Mouse (Mus musculus) intestine, embryonic 14.5 days (tissue): ENCODE results near the gene Ypel4. TPM values are rescaled to one million over a fixed set of nuclear protein-coding genes. Genes with fewer than 3 reads are reported as not detected.

ENCODE experiments used
- ATAC-seq: fragments of 200-750 bp; cut with Nextera tagmentation; replicated peaks from 2 replicates; pipeline ENCODE4 v1.8.0; 2017; ENCODE audit warnings: low read depth, moderate number of reproducible peaks, moderate TSS enrichment, moderate library complexity; ENCODE audit not compliant: low FRiP score, low TSS enrichment
- DNase-seq: peaks from one replicate; pipeline ENCODE4 v3.0.0-alpha.2; 2018; ENCODE audit warnings: low spot score
- H3K27ac ChIP-seq: fragments of 300-500 bp; sonication (generic); 2 replicates; pipeline ENCODE4 v1.5.1; 2014; ENCODE audit warnings: low read depth, mild to moderate bottlenecking, control low read depth
- H3K27me3 ChIP-seq: fragments of 300-500 bp; sonication (generic); replicated peaks from 2 replicates; pipeline ENCODE4 v1.6.1; 2014; ENCODE audit warnings: low read length, control low read depth; ENCODE audit not compliant: control insufficient read depth, insufficient read depth
- H3K36me3 ChIP-seq: fragments of 300-500 bp; sonication (generic); 2 replicates; pipeline ENCODE4 v1.6.1; 2014; ENCODE audit warnings: low read length, control low read depth; ENCODE audit not compliant: control insufficient read depth, insufficient read depth
- H3K4me1 ChIP-seq: fragments of 300-500 bp; sonication (generic); replicated peaks from 2 replicates; pipeline ENCODE4 v1.6.1; 2014; ENCODE audit warnings: low read length, control low read depth, mixed read lengths; ENCODE audit not compliant: control insufficient read depth, insufficient read depth
- H3K4me2 ChIP-seq: fragments of 300-500 bp; sonication (generic); 2 replicates; pipeline ENCODE4 v1.6.1; 2014; ENCODE audit warnings: low read length
- H3K4me3 ChIP-seq: fragments of 300-500 bp; sonication (generic); 2 replicates; pipeline ENCODE4 v1.5.1; 2014; ENCODE audit warnings: low read depth, low read length, control low read depth, mixed read lengths
- H3K9ac ChIP-seq: fragments of 300-500 bp; sonication (generic); 2 replicates; pipeline ENCODE4 v1.6.1; 2014; ENCODE audit warnings: mild to moderate bottlenecking, low read length
- H3K9me3 ChIP-seq: fragments of 300-500 bp; sonication (generic); 2 replicates; pipeline ENCODE4 v1.6.1; 2016; ENCODE audit warnings: low read length, control low read depth; ENCODE audit not compliant: control insufficient read depth
- WGBS: fragments of 180-500 bp; shearing (Covaris S2); extraction: QIAGEN DNeasy Blood & Tissue Kit; methylation state at CpG from one replicate; pipeline ENCODE4 v1.1.7; 2014; 5-methylcytosine and 5-hydroxymethylcytosine counted together
- polyA plus RNA-seq: library from polyadenylated mRNA; unstranded; fragments of >200 nt; fragmentation: Nextera tagmentation; extraction: Ambion mirVana; gene quantifications from 2 replicates; pipeline ENCODE4 v1.2.1, GENCODE M21; 2014

Ypel4 gene
- polyA plus RNA-seq, 1 experiment from 2014 or later = 6.9 TPM

DNA sequence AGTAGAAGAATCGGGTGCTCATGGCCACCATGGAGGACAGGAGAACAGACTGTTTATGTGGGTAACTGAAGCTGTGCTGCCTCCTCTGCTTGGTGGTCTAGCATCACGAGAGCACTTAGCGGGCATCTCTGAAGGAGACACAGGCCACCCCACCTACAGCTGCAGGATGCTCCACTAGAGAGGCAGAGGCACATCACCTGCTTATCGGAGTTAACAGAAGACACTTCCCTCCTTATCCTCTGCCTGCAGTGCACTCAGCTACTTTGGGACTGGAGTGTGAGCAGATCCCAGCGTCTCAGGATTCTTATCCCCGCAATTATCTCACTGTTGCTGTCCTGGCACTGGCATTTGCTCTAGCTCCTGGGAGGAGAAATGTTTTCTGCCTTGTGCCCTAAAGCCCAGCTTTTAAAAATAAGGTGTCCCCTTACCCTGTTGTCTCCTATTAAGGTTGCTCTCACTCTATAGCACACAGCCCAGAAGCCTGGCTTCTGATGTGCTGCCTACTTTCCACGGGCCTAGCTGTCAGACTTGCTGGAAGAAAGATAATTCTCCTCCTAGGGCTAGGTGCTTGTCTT, 1.6 kb downstream of the Ypel4 start:
- H3K4me1 ChIP-seq = peaks cover 48% of the 10 kb centered on the region
- H3K36me3 ChIP-seq = peaks cover 2% of the 10 kb centered on the region; the same call in 1 of the 2 replicates
- 0 out of 2 replicates have a peak, but pooled peaks cover 4% of the 10 kb centered on the region for H3K27me3 ChIP-seq
- WGBS = 11% methylated on average over 7 of the region's 7 CpGs
- DNase-seq = peak; percentile 58
- H3K4me2 ChIP-seq = peak overlapping the region; percentile 62
- ATAC-seq = no peak
- no peaks in the 10 kb centered on the region for H3K9me3 ChIP-seq
- peak overlapping the region; percentile 42 for H3K9ac ChIP-seq
- H3K4me3 ChIP-seq = peak overlapping the region; percentile 35; the same call in 1 of the 2 replicates
- 0 out of 2 replicates have a peak overlapping the region, but pooled peaks have one; percentile 2 for H3K27ac ChIP-seq

DNA sequence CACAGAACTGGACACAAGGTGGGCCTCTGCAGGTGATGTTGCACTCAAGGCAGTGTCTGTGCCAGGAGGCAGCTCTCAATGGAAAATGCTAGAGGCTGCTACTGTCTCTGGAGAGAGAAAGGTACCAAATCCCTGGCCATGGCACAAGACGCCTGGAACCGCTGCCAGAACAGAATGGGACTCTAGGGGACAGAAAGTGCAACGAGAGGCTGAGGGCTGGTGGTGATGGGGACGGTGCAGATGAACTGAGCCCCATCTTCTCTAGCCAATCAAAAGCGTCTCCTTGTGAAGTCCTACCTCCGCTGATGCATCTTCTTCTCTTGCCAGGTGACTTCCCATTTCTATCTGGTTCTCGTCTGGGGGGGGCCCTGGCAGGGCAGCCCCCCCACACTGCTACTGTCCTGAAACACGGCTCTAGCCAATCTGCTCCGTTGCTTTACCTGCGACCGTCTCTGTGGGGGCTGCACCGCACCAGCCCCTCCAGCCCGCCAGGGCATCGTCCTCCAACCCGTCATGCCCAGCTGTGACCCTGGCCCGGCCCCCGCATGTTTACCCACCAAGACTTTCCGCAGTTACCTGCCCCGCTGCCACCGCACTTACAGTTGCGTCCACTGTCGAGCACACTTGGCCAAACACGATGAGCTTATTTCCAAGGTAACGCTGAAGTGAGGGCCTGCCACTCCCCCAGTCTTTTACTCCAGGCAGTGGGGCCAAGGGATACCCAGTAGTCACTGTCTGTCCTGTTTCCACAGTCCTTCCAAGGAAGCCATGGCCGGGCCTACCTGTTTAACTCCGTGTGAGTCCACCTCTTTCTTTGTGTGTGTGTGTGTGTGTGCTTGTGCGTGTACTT, 2.7 kb downstream of the Ypel4 start:
- H3K9ac ChIP-seq = no peak overlapping the region; the same call in 1 of the 2 replicates
- 0 out of 2 replicates have a peak overlapping the region, but pooled peaks have one; percentile 4 for H3K4me3 ChIP-seq
- DNase-seq (peak; percentile 57), ATAC-seq (0 out of 2 replicates have a peak, but pooled peaks have one; percentile 9)
- H3K27me3 ChIP-seq = 0 out of 2 replicates have a peak, but pooled peaks cover 4% of the 10 kb centered on the region
- peaks cover 13% of the 10 kb centered on the region for H3K36me3 ChIP-seq
- H3K4me1 ChIP-seq = peaks cover 56% of the 10 kb centered on the region
- 4% methylated on average over 27 of the region's 27 CpGs for WGBS
- peak overlapping the region; percentile 36; the same call in 1 of the 2 replicates for H3K27ac ChIP-seq
- H3K9me3 ChIP-seq = no peaks in the 10 kb centered on the region
- H3K4me2 ChIP-seq = peak overlapping the region; percentile 62

DNA sequence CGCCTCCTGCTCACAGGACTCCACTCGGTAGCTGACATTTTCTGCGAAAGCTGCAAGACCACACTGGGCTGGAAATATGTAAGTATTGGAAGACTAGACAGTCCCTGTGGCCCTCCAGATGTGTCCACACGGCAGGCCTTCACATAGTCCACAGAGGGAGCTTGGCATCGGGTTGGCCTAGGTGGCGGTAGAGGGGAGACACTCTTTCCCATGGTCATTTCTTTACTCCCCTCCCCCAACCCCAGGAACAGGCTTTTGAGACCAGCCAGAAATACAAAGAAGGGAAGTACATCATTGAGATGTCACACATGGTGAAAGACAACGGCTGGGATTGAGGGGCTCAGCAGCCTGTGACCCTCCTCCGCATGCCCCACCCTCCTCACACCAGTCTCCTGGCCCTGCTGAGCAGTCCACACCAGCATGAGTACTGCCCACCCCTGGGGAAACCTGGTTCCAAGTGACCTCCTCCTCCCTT, 3.6 kb downstream of the Ypel4 start:
- H3K4me3 ChIP-seq = no peak overlapping the region
- no peak overlapping the region for H3K9ac ChIP-seq

DNA sequence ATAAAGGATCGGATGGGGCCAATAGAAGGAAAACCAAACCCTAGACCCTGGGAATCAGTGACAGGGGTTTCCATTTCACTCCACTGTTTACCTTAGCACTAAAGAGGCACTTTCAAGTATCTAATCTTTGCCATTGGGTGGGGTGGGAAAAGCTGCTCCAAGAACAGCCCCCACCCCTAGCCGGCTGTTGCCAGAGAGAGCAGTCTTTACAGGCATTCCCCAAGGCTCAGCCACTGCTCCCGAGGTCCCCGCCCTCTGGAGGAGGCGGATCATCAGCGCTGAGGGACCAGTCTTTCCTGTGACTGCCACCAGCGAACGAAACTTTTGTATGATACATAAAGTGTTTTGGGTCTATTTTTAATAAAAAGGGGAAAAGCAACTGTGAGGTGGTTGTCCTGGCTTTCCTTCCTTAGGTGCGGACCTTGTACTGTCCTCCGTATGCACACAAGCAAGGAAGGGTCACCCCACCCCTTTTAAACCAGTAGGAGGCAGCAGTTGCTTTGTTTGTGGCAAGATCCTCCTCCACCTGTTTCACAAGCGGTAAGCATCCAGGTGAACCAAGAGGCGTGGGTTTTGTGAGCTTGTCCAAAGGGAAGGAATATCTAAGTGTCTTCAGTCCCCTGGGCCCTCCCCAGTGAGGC, 4.5 kb downstream of the Ypel4 start:
- DNase-seq (peak; percentile 78), ATAC-seq (peak; percentile 32)
- Histone ChIP-seq H3K36me3 (peaks cover 14% of the 10 kb centered on the region), H3K4me3 (peak overlapping the region; percentile 16), H3K4me1 (peaks cover 63% of the 10 kb centered on the region), H3K27me3 (0 out of 2 replicates have a peak, but pooled peaks cover 4% of the 10 kb centered on the region), H3K27ac (peak overlapping the region; percentile 43), H3K9ac (no peak overlapping the region), H3K9me3 (no peaks in the 10 kb centered on the region), H3K4me2 (peak overlapping the region; percentile 62)
- 2% methylated on average over 12 of the region's 12 CpGs for WGBS

More for the DNA sequence above, 3.6 kb downstream of the Ypel4 start:
- ATAC-seq (peak; percentile 29), DNase-seq (peak; percentile 60)
- peak overlapping the region; percentile 62 for H3K4me2 ChIP-seq
- 0 out of 2 replicates have a peak, but pooled peaks cover 4% of the 10 kb centered on the region for H3K27me3 ChIP-seq
- H3K27ac ChIP-seq = peak overlapping the region; percentile 36
- H3K36me3 ChIP-seq = peaks cover 14% of the 10 kb centered on the region
- H3K4me1 ChIP-seq = peaks cover 64% of the 10 kb centered on the region
- H3K9me3 ChIP-seq = no peaks in the 10 kb centered on the region
- WGBS = 3% methylated on average over 8 of the region's 8 CpGs

DNA sequence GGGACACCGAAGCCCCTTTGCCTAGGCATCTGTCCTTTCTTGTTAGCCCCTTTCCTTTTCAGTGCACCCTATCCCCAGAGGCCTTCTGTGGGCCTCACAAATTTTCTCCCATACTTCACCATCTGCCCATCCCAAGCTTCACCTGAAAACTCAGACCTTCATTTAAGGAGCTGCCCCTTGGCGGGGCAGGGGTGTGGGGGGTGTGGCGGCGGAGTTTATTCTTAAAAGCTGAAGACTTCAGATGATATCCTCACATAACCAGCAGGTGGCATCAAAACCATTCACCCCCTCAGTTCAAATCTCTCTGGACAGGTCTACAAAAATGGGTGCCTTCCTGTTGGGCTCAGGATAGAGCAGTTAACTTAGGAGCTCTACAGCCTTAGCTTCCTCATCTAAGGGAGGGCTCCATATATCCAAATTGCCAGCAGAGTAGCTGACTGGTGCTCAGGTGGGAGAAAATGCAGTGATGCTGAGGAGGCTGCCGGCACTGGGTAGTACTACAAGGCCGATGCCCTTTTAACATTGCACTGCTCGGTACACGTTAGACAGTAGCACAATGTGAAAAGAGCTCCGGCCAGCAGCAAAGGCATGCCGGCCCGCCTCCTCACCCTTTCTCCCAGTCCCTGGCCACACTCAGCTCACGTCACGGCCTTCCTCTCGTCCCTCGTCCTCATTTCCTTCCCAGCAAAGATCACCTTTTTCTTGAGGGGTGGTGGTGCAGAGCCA, 6.9 kb downstream of the Ypel4 start:
- H3K4me1 ChIP-seq = peaks cover 56% of the 10 kb centered on the region
- H3K4me3 ChIP-seq = peak overlapping the region; percentile 97
- DNase-seq = peak; percentile 52
- WGBS = 73% methylated on average over 15 of the region's 15 CpGs
- H3K9ac ChIP-seq = no peak overlapping the region
- 0 out of 2 replicates have a peak, but pooled peaks cover 2% of the 10 kb centered on the region for H3K27me3 ChIP-seq
- peak overlapping the region; percentile 100; the same call in 1 of the 2 replicates for H3K27ac ChIP-seq
- peaks cover 14% of the 10 kb centered on the region for H3K36me3 ChIP-seq
- H3K4me2 ChIP-seq = peak overlapping the region; percentile 93
- no peaks in the 10 kb centered on the region for H3K9me3 ChIP-seq
- no peak for ATAC-seq

DNA sequence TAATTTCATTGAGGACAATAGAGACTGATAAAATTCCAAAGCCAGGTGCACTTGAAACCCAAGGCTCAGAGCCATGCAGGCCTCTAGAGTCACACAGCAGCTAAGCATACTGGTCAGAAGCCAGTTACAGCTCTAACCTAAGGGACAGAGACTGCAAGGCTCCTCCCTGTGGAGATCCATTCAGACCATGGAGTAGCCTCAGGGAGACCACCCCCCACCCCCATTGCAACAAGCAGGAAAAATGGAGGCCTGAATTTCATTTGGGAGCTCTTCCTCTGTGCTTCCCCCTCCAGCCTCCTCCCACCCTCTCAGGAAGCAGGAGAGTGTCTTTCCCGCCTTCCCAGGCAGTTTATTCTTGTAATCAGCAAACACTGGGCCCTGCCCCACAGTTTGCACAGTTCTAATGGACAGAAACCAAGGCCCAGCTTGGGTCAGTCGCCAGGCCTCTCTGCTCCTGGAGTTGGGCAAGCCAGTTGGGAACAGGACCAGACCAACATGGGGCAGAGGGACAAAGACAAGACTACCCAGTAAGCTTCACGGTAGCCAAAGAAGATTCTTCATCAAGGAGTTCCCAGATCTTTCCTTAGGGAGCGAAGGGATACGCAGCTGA, 8.1 kb downstream of the Ypel4 start:
- no peaks in the 10 kb centered on the region for H3K27me3 ChIP-seq
- 0% methylated on average over 5 of the region's 5 CpGs for WGBS
- peak overlapping the region; percentile 97 for H3K4me3 ChIP-seq
- no peaks in the 10 kb centered on the region for H3K9me3 ChIP-seq
- peak overlapping the region; percentile 93 for H3K4me2 ChIP-seq
- H3K9ac ChIP-seq = peak overlapping the region; percentile 100
- peaks cover 44% of the 10 kb centered on the region for H3K4me1 ChIP-seq
- H3K36me3 ChIP-seq = peaks cover 14% of the 10 kb centered on the region
- DNase-seq (peak; percentile 52), ATAC-seq (no peak)
- H3K27ac ChIP-seq = peak overlapping the region; percentile 100

DNA sequence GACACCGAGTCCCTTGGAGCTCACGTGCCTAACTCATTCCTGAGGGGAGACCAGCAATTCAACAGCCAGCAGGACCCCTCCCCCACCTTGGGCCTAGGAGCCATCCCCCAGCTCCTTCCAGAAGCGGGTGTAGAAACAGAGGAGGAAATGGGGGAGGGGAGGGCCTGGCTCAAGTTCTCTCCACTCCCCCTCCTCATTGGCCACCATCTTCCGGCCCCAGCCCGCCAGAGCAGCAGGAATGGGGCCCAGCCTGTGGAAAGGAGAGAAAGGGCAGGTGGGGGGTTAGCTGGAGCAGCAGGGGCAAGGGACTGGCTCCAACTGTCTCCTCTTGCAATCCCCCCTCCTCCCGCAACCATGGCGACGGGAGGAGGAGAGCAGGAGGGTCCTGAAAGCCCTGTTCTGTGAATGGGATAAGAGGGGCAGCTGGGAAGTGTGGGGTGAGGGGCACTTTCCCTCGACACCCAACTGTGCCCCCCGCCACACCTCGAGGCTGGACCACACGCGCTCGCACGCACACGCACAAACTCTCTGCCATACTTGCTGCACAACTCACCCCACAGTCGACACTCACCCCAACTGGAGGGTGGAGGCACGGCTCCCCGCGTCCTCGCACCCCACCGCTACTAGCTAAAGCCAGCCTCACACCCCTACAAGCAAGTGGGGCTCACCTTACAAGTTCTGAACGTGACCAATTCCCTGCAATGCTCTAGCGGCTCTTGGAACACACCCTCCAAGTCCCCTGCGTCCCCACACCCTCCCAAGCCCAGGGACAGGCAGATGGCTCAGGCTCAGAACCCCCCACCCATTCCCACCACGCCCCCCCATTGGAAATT, 8.8 kb downstream of the Ypel4 start:
- peaks cover 37% of the 10 kb centered on the region for H3K4me1 ChIP-seq
- peaks cover 14% of the 10 kb centered on the region for H3K36me3 ChIP-seq
- peak overlapping the region; percentile 100 for H3K9ac ChIP-seq
- H3K9me3 ChIP-seq = no peaks in the 10 kb centered on the region
- H3K4me3 ChIP-seq = peak overlapping the region; percentile 97
- DNase-seq (peak; percentile 85), ATAC-seq (peak; percentile 48)
- H3K4me2 ChIP-seq = peak overlapping the region; percentile 93
- H3K27me3 ChIP-seq = no peaks in the 10 kb centered on the region
- H3K27ac ChIP-seq = peak overlapping the region; percentile 100
- under 1% methylated on average over 23 of the region's 26 CpGs for WGBS
